Mouse (Mus musculus): ENCODE measurements around the gene Tmem79.
"Not testable (repeated sequence)": the region's sequence is repeated elsewhere in the genome, so short reads cannot be mapped to it uniquely, and the experiment has no call there.

Gene Tmem79

DNA sequence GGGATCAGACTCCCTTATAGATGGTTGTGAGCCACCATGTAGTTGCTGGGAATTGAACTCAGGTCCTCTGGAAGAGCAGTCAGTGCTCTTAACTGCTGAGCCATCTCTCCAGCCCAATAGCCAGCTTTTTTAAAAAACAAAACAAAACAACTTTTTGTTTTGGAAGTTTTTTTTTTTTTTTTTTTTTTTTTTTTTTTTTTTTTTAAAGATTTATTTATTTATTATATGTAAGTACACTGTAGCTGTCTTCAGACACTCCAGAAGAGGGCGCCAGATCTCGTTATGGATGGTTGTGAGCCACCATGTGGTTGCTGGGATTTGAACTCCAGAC lies 50.4 kb downstream of the Tmem79 start:
- not testable (repeated sequence) for DNase-seq (ENCODE audit: extremely low read depth, low read depth, low spot score)

- not testable (repeated sequence) for DNase-seq (ENCODE audit: extremely low read depth, low read depth, low spot score)
These were observed 51.0 kb downstream of the Tmem79 start for GRCm38 (mm10) chr3:88284815-88285564.

DNA sequence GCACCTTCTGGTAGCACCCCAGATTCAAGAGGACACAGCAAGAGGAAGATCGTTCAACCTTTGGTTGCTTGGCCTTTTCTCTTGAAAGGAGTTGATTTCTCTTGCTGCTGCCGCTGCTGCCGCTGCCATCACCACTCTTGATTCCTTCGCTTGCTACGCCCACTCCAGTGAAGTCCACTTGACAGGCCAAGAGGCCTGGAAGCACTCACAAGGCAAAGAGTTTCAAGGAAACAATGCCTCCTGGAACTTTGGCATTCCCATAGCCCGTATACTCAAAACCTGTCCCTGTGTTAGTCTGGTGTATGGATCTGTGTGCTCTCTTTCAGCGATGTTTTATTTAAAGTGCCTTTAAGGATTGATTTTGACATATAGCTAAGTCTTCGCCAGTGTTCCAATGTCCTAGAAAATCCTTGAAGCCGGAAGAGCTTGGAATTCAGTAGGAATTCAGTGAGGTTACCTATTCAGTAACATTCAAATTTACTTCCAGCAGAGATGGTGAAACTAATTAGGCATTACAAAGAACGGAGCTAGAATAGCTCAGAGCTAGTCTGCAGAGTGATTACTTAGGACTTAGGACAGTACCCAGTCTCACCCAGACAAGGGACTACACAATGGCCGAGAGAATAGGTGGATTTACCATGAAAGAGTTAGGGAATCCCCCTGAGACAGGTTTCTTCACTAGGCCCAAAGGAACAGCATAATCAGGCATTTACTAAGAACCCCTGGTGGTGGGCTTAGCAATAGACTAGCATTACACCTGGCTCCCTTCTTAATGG lies 54.6 kb downstream of the Tmem79 start:
- DNase-seq (ENCODE audit: extremely low read depth, low read depth, low spot score) = not testable (repeated sequence)

DNA sequence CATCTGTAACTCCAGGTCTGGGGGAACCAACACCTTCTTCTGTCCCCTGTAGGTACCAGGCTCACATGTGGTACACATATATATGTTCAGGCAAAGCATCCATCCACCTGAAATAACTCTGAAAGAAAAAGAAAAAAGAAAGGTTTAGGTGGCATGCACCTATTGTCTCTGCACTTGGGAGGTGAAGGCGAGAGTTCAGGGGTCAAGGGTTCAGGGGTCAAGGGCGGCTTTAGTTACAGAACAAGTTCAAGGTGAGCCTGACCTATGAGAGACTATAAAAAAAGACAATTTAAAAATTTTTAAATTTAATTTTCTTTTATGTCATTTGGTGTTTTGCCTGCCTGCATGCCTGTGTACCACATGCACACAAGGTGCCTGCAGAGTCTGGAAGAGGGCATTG lies 55.9 kb downstream of the Tmem79 start:
- DNase-seq (ENCODE audit: extremely low read depth, low read depth, low spot score) = no peak

Data from fat pad, adult 2 months (tissue).